Mouse (Mus musculus) MEL (cell line): Measurements from ENCODE around the gene Smc5.

ENCODE experiments used
- CHD1 ChIP-seq: IDR thresholded peaks from 2 replicates; pipeline ENCODE4 v1.6.1; 2012; ENCODE audit warnings: low read depth, mild to moderate bottlenecking, inconsistent platforms, low read length, improper control_type of control experiment
- CTCF ChIP-seq, 3 experiments: IDR thresholded peaks in 2 of 3; conservative IDR thresholded peaks in 1 of 3; 2 replicates each; pipeline ENCODE4 v1.5.1; 2011 to 2012; ENCODE audit warnings: low read length in 3 of 3, low read depth in 2 of 3, mild to moderate bottlenecking in 2 of 3, improper control_type of control experiment in 1 of 3, inconsistent platforms in 1 of 3, mixed read lengths in 1 of 3, moderate library complexity in 1 of 3; ENCODE audit not compliant: control insufficient read depth in 1 of 3, insufficient read depth in 1 of 3, poor library complexity in 1 of 3, severe bottlenecking in 1 of 3
- HCFC1 ChIP-seq: IDR thresholded peaks from 2 replicates; pipeline ENCODE4 v1.6.1; 2012; ENCODE audit warnings: low read depth, mild to moderate bottlenecking, inconsistent platforms, low read length, improper control_type of control experiment, moderate library complexity
- MAFK ChIP-seq: IDR thresholded peaks from 2 replicates; pipeline ENCODE4 v1.6.1; 2011; ENCODE audit warnings: low read depth, mild to moderate bottlenecking, low read length, improper control_type of control experiment, borderline replicate concordance
- MAZ ChIP-seq: IDR thresholded peaks from 2 replicates; pipeline ENCODE4 v1.6.1; 2012; ENCODE audit warnings: low read depth, mild to moderate bottlenecking, inconsistent platforms, low read length, improper control_type of control experiment
- POLR2A ChIP-seq, 2 experiments: IDR thresholded peaks; 2 replicates each; pipeline ENCODE4 v1.6.1; 2011 to 2012; ENCODE audit warnings: low read length in 2 of 2, mild to moderate bottlenecking in 2 of 2, control low read depth in 1 of 2, improper control_type of control experiment in 1 of 2, low read depth in 1 of 2, moderate library complexity in 1 of 2; ENCODE audit not compliant: control insufficient read depth in 1 of 2, insufficient read depth in 1 of 2, poor library complexity in 1 of 2
- SMC3 ChIP-seq: IDR thresholded peaks from 2 replicates; pipeline ENCODE4 v1.6.1; 2011; ENCODE audit warnings: low read depth, low read length, improper control_type of control experiment
- UBTF ChIP-seq: IDR thresholded peaks from 2 replicates; pipeline ENCODE4 v1.6.1; 2012; ENCODE audit warnings: low read depth, mild to moderate bottlenecking, inconsistent platforms, low read length, improper control_type of control experiment, moderate library complexity, borderline replicate concordance; ENCODE audit not compliant: insufficient read depth

DNA sequence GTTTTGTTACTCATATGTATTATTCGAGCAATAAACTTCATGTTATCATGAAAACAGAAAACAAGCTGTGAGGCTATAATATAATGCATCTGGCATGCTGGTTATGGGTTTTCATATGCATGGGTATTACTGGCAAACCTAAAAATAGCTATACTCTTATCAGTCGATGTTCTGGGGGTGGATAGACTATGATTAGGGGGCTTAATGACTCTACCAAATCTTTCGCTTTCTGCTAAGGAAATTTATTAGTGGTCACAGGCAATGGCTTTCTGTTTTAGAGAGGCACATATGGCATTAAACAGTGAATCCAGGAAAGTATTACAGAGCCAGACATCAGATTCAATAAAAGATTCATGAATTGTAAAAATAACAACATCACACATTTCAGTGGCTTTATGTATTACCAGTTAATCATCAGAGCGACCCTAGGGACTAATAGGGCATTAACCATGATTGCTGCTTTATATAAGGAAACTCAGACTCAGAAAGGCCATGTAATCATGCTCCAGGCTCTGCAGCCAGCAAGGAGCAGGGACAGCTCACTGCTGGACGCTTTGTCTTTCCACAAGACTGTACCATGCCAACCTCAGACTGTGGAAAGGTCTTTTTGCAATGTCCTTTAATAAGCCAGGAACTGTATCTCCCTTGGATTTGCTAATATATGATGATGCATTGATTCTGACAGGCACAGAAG, 43.7 kb upstream of the Smc5 start:
- TF ChIP-seq HCFC1 (no peak), MAZ (no peak), UBTF (no peak), CTCF (IDR thresholded peaks at IDR 0.05 in 2 of 3, conservative IDR thresholded peaks at IDR 0.05 in 1 of 3; ENCODE audit: control insufficient read depth in 1 of 3, insufficient read depth in 1 of 3, low read depth in 2 of 3, low read length in 3 of 3, poor library complexity in 1 of 3, severe bottlenecking in 1 of 3) (no peak), CHD1 (no peak), POLR2A (IDR thresholded peaks at IDR 0.05; ENCODE audit: control insufficient read depth in 1 of 2, insufficient read depth in 1 of 2, low read depth in 1 of 2, low read length in 2 of 2, poor library complexity in 1 of 2) (no peak), MAFK (no peak), SMC3 (no peak)
